Mouse (Mus musculus): ENCODE measurements around the gene Ddit4.

The Ddit4 gene

GRCm38 (mm10) chr10:59952781-59953563, 1.3 kb upstream of the Ddit4 start:
- in situ Hi-C loops (cut with MboI; ENCODE audit: low pct_unique_long_range_greater_than_20kb in 1 of 2, low sequenced_read_pairs in 2 of 2, unreplicated experiment in 1 of 2), result no loop called here

- in situ Hi-C loops (cut with MboI; ENCODE audit: low pct_unique_long_range_greater_than_20kb in 1 of 2, low sequenced_read_pairs in 2 of 2, unreplicated experiment in 1 of 2), result no loop called here
These were observed 632 bp upstream of the Ddit4 start for GRCm38 (mm10) chr10:59952152-59952780.

GRCm38 (mm10) chr10:59950716-59951191, 880 bp downstream of the Ddit4 start:
- in situ Hi-C loops (cut with MboI; ENCODE audit: low pct_unique_long_range_greater_than_20kb in 1 of 2, low sequenced_read_pairs in 2 of 2, unreplicated experiment in 1 of 2), result no loop called here

GRCm38 (mm10) chr10:59949783-59950605, 1.6 kb downstream of the Ddit4 start:
- in situ Hi-C loops (cut with MboI; ENCODE audit: low pct_unique_long_range_greater_than_20kb in 1 of 2, low sequenced_read_pairs in 2 of 2, unreplicated experiment in 1 of 2), result loop anchor here in 1 of 2 experiments (25.0 kb wide), 1 partner anchor 287 kb away; no protein-coding TSS in a partner anchor

- in situ Hi-C loops (cut with MboI; ENCODE audit: low pct_unique_long_range_greater_than_20kb in 1 of 2, low sequenced_read_pairs in 2 of 2, unreplicated experiment in 1 of 2), result loop anchor here in 1 of 2 experiments (25.0 kb wide), 1 partner anchor 288 kb away; no protein-coding TSS in a partner anchor
These were observed 2.4 kb downstream of the Ddit4 start for GRCm38 (mm10) chr10:59949255-59949648.

GRCm38 (mm10) chr10:59948363-59949254, 3.0 kb downstream of the Ddit4 start:
- in situ Hi-C loops (cut with MboI; ENCODE audit: low pct_unique_long_range_greater_than_20kb in 1 of 2, low sequenced_read_pairs in 2 of 2, unreplicated experiment in 1 of 2), result loop anchor here in 1 of 2 experiments (25.0 kb wide), 1 partner anchor 289 kb away; no protein-coding TSS in a partner anchor

- in situ Hi-C loops (cut with MboI; ENCODE audit: low pct_unique_long_range_greater_than_20kb in 1 of 2, low sequenced_read_pairs in 2 of 2, unreplicated experiment in 1 of 2), result loop anchor here in 1 of 2 experiments (25.0 kb wide), 1 partner anchor 290 kb away; no protein-coding TSS in a partner anchor
These were observed 4.1 kb downstream of the Ddit4 start for GRCm38 (mm10) chr10:59947296-59948073.

GRCm38 (mm10) chr10:59946362-59946761, 5.3 kb downstream of the Ddit4 start:
- in situ Hi-C loops (cut with MboI; ENCODE audit: low pct_unique_long_range_greater_than_20kb in 1 of 2, low sequenced_read_pairs in 2 of 2, unreplicated experiment in 1 of 2), result loop anchor here in 1 of 2 experiments (25.0 kb wide), 1 partner anchor 291 kb away; no protein-coding TSS in a partner anchor

- in situ Hi-C loops (cut with MboI; ENCODE audit: low pct_unique_long_range_greater_than_20kb in 1 of 2, low sequenced_read_pairs in 2 of 2, unreplicated experiment in 1 of 2), result loop anchor here in 1 of 2 experiments (25.0 kb wide), 1 partner anchor 292 kb away; no protein-coding TSS in a partner anchor
These were observed 6.2 kb downstream of the Ddit4 start for GRCm38 (mm10) chr10:59945416-59945815.

- in situ Hi-C loops (cut with MboI; ENCODE audit: low pct_unique_long_range_greater_than_20kb in 1 of 2, low sequenced_read_pairs in 2 of 2, unreplicated experiment in 1 of 2), result loop anchor here in 1 of 2 experiments (25.0 kb wide), 1 partner anchor 294 kb away; no protein-coding TSS in a partner anchor
These were observed 8.1 kb downstream of the Ddit4 start for GRCm38 (mm10) chr10:59943421-59943989.

GRCm38 (mm10) chr10:59942847-59943420, 8.7 kb downstream of the Ddit4 start:
- in situ Hi-C loops (cut with MboI; ENCODE audit: low pct_unique_long_range_greater_than_20kb in 1 of 2, low sequenced_read_pairs in 2 of 2, unreplicated experiment in 1 of 2), result loop anchor here in 1 of 2 experiments (25.0 kb wide), 1 partner anchor 294 kb away; no protein-coding TSS in a partner anchor

- in situ Hi-C loops (cut with MboI; ENCODE audit: low pct_unique_long_range_greater_than_20kb in 1 of 2, low sequenced_read_pairs in 2 of 2, unreplicated experiment in 1 of 2), result loop anchor here in 1 of 2 experiments (25.0 kb wide), 1 partner anchor 295 kb away; no protein-coding TSS in a partner anchor
These were observed 9.3 kb downstream of the Ddit4 start for GRCm38 (mm10) chr10:59942281-59942846.

GRCm38 (mm10) chr10:59939081-59939480, 12.6 kb downstream of the Ddit4 start:
- in situ Hi-C loops (cut with MboI; ENCODE audit: low pct_unique_long_range_greater_than_20kb in 1 of 2, low sequenced_read_pairs in 2 of 2, unreplicated experiment in 1 of 2), result loop anchor here in 1 of 2 experiments (25.0 kb wide), 1 partner anchor 298 kb away; no protein-coding TSS in a partner anchor

GRCm38 (mm10) chr10:59938662-59939061, 13.0 kb downstream of the Ddit4 start:
- in situ Hi-C loops (cut with MboI; ENCODE audit: low pct_unique_long_range_greater_than_20kb in 1 of 2, low sequenced_read_pairs in 2 of 2, unreplicated experiment in 1 of 2), result loop anchor here in 1 of 2 experiments (25.0 kb wide), 1 partner anchor 299 kb away; no protein-coding TSS in a partner anchor

- in situ Hi-C loops (cut with MboI; ENCODE audit: low pct_unique_long_range_greater_than_20kb in 1 of 2, low sequenced_read_pairs in 2 of 2, unreplicated experiment in 1 of 2), result loop anchor here in 1 of 2 experiments (25.0 kb wide), 1 partner anchor 301 kb away; no protein-coding TSS in a partner anchor
These were observed 15.4 kb downstream of the Ddit4 start for GRCm38 (mm10) chr10:59936058-59936856.

All from mouse embryonic stem cell (cell line).